Mouse (Mus musculus) forebrain, postnatal 0 days (tissue): ENCODE measurements at regions not wholly inside any gene's neighbourhood (a gene's known extent, or its start where the extent isn't known, plus 50 kb on each side); places are given as distances from the start of the nearest gene placed in this dataset.

ENCODE experiments used
- ATAC-seq: fragments of 200-750 bp; cut with Nextera tagmentation; 2 replicates; pipeline ENCODE4 v1.8.0; 2017; ENCODE audit warnings: mild to moderate bottlenecking, moderate library complexity
- DNase-seq: peaks from one replicate; pipeline ENCODE4 v3.0.0-alpha.2; 2015
- H3K27ac ChIP-seq: fragments of 300-500 bp; sonication (generic); 2 replicates; pipeline ENCODE4 v1.5.1; 2014; ENCODE audit warnings: low read depth, mild to moderate bottlenecking, antibody characterized with exemption, low read length, moderate library complexity, mixed read lengths
- H3K27me3 ChIP-seq: fragments of 300-500 bp; sonication (generic); 2 replicates; pipeline ENCODE4 v1.6.1; 2014; ENCODE audit warnings: mild to moderate bottlenecking, low read length, mixed read lengths; ENCODE audit not compliant: insufficient read depth
- H3K36me3 ChIP-seq: fragments of 300-500 bp; sonication (generic); 2 replicates; pipeline ENCODE4 v1.6.1; 2014; ENCODE audit warnings: mild to moderate bottlenecking, moderate library complexity; ENCODE audit not compliant: insufficient read depth
- H3K4me1 ChIP-seq: fragments of 300-500 bp; sonication (generic); 2 replicates; pipeline ENCODE4 v1.6.1; 2014; ENCODE audit warnings: antibody characterized with exemption; ENCODE audit not compliant: insufficient read depth
- H3K4me2 ChIP-seq: fragments of 300-500 bp; sonication (generic); 2 replicates; pipeline ENCODE4 v1.6.1; 2014; ENCODE audit warnings: low read depth, mild to moderate bottlenecking, moderate library complexity
- H3K4me3 ChIP-seq: fragments of 300-500 bp; sonication (generic); 2 replicates; pipeline ENCODE4 v1.5.1; 2014; ENCODE audit warnings: low read depth, low read length, mixed read lengths
- H3K9ac ChIP-seq: fragments of 300-500 bp; sonication (generic); 2 replicates; pipeline ENCODE4 v1.6.1; 2014; ENCODE audit warnings: mild to moderate bottlenecking
- H3K9me3 ChIP-seq: fragments of 300-500 bp; sonication (generic); 2 replicates; pipeline ENCODE4 v1.6.1; 2016; ENCODE audit warnings: low read length
- CTCF ChIP-seq: sonication (generic); IDR thresholded peaks from 2 replicates; pipeline ENCODE4 v1.5.1; 2016; ENCODE audit warnings: antibody characterized with exemption, control low read depth, low read depth
- WGBS: fragments of 180-500 bp; shearing (Covaris S2); extraction: QIAGEN DNeasy Blood & Tissue Kit; methylation state at CpG from one replicate; pipeline ENCODE4 v1.1.7; 2014; 5-methylcytosine and 5-hydroxymethylcytosine counted together

GRCm38 (mm10) chr14:45739638-45740037, 81.7 kb upstream of the Ddhd1 start:
- no peak for TF ChIP-seq CTCF
- no peaks in the 10 kb centered on the region for H3K27me3 ChIP-seq
- H3K9me3 ChIP-seq: no peaks in the 10 kb centered on the region
- DNase-seq (no peak), ATAC-seq (no peak)
- H3K27ac ChIP-seq: no peak overlapping the region
- H3K36me3 ChIP-seq: no peaks in the 10 kb centered on the region
- no peak overlapping the region for H3K9ac ChIP-seq
- H3K4me2 ChIP-seq: no peak overlapping the region
- H3K4me3 ChIP-seq: no peak overlapping the region
- H3K4me1 ChIP-seq: no peaks in the 10 kb centered on the region

GRCm38 (mm10) chr14:45740662-45741061, 82.7 kb upstream of the Ddhd1 start:
- no peak overlapping the region for H3K4me2 ChIP-seq
- ATAC-seq: no peak
- no peak overlapping the region for H3K4me3 ChIP-seq
- no peaks in the 10 kb centered on the region for H3K9me3 ChIP-seq
- no peak for DNase-seq
- no peaks in the 10 kb centered on the region for H3K27me3 ChIP-seq
- WGBS: 49% methylated on average over 3 of the region's 3 CpGs
- no peaks in the 10 kb centered on the region for H3K4me1 ChIP-seq
- H3K9ac ChIP-seq: no peak overlapping the region
- H3K27ac ChIP-seq: no peak overlapping the region
- no peaks in the 10 kb centered on the region for H3K36me3 ChIP-seq
- TF ChIP-seq CTCF: no peak

DNA sequence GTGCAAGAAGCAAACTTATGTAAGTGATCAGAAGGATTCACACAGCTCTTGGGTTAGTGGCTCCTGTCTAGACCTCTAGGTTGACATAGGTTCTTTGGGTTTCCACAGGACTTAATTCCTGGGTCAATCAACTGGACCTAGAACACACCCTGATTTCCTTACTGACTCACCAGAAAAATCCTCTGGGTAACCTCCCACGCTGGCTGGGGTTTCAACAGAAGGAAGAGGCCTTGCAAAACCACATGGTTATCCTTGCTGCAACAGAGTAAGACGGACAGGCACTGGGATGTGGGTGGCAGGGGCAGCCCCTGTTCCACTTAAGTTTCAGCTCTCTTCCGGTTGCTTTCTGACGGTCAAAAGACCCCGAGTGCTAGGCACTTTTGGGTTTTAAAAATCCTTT, 88.2 kb upstream of the Ddhd1 start:
- no peaks in the 10 kb centered on the region for H3K9me3 ChIP-seq
- no peak overlapping the region for H3K27ac ChIP-seq
- TF ChIP-seq CTCF: no peak
- H3K9ac ChIP-seq: no peak overlapping the region
- ATAC-seq (no peak), DNase-seq (no peak)
- 79% methylated on average over 5 of the region's 5 CpGs for WGBS
- no peak overlapping the region for H3K4me3 ChIP-seq
- no peak overlapping the region for H3K4me2 ChIP-seq
- H3K36me3 ChIP-seq: no peaks in the 10 kb centered on the region
- H3K4me1 ChIP-seq: no peaks in the 10 kb centered on the region
- no peaks in the 10 kb centered on the region for H3K27me3 ChIP-seq

- Histone ChIP-seq H3K27me3 (no peaks in the 10 kb centered on the region; the same call in 1 of the 2 replicates), H3K27ac (no peak overlapping the region), H3K4me2 (no peak overlapping the region), H3K4me3 (no peak overlapping the region), H3K4me1 (no peaks in the 10 kb centered on the region), H3K36me3 (no peaks in the 10 kb centered on the region), H3K9me3 (no peaks in the 10 kb centered on the region), H3K9ac (no peak overlapping the region)
- WGBS: no CpG with 5 or more reads among the region's 1 CpGs
- ATAC-seq (no peak), DNase-seq (no peak)
- no peak for TF ChIP-seq CTCF
Observed at GRCm38 (mm10) chr14:45757376-45757775, 99.4 kb upstream of the Ddhd1 start.

GRCm38 (mm10) chr14:45760890-45761680, 103.1 kb upstream of the Ddhd1 start:
- no peak overlapping the region for H3K27ac ChIP-seq
- H3K4me3 ChIP-seq: no peak overlapping the region
- ATAC-seq (no peak), DNase-seq (no peak)
- no peak for TF ChIP-seq CTCF
- no peaks in the 10 kb centered on the region for H3K36me3 ChIP-seq
- no peaks in the 10 kb centered on the region; the same call in 1 of the 2 replicates for H3K27me3 ChIP-seq
- H3K9ac ChIP-seq: no peak overlapping the region
- H3K4me2 ChIP-seq: no peak overlapping the region
- H3K4me1 ChIP-seq: no peaks in the 10 kb centered on the region
- no peaks in the 10 kb centered on the region for H3K9me3 ChIP-seq
- WGBS: 96% methylated on average over 16 of the region's 16 CpGs

- Histone ChIP-seq H3K36me3 (no peaks in the 10 kb centered on the region), H3K27me3 (no peaks in the 10 kb centered on the region; the same call in 1 of the 2 replicates), H3K4me3 (no peak overlapping the region), H3K9ac (no peak overlapping the region), H3K9me3 (no peaks in the 10 kb centered on the region), H3K4me1 (no peaks in the 10 kb centered on the region), H3K4me2 (no peak overlapping the region), H3K27ac (no peak overlapping the region)
- DNase-seq: no peak
- no peak for TF ChIP-seq CTCF
- ATAC-seq: no peak
- 16% methylated on average over 3 of the region's 3 CpGs for WGBS
Observed at GRCm38 (mm10) chr14:45764231-45764630, 106.3 kb upstream of the Ddhd1 start.

DNA sequence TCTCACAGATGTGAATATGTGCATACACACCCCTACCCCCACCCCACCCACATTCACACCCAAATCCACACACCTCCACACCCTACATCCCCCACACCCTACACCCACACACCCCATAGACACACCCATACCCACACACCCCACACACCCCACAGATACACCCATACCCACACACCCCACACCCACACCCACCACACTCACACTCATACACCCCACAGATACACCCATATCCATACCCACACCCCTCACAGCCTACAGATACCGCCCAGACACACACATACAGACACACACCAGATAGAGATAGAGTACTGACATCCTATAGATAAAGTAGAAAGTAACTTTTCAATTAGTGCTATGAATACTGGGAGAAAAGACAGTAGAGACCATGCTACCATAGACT, 108.6 kb upstream of the Ddhd1 start:
- TF ChIP-seq CTCF: no peak
- ATAC-seq: no peak

More for the DNA sequence above, 108.6 kb upstream of the Ddhd1 start:
- DNase-seq: no peak
- Histone ChIP-seq H3K27ac (no peak overlapping the region), H3K4me3 (no peak overlapping the region), H3K4me2 (no peak overlapping the region), H3K27me3 (no peaks in the 10 kb centered on the region), H3K36me3 (no peaks in the 10 kb centered on the region), H3K9ac (no peak overlapping the region), H3K4me1 (no peaks in the 10 kb centered on the region), H3K9me3 (no peaks in the 10 kb centered on the region)
- 96% methylated on average over 1 of the region's 1 CpGs for WGBS
